Mouse (Mus musculus): ENCODE measurements around the gene Acsm4.
"Not testable (repeated sequence)": the region's sequence is repeated elsewhere in the genome, so short reads cannot be mapped to it uniquely, and the experiment has no call there.

Gene Acsm4

DNA sequence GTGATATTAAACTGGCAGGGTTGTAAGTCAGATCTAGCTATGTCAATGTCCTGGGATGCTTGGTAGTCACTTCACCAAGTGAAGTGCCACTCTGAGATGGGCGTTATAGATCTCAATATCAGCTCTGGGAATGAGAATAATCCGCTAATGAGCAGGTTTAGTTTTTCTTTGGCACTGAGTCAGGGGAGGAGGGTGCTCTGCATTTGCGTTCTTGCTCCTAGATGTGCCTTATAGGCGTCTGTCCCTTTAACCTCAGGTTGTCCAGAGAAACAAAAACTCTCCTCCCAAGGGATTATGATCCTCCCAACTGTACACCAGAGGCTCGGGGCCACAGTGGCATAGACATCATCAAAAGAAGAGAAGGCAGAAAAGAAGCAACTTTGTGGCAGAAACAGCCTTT, at the start of gene Acsm4:
Acsm4 (plus strand) TSS at position 301 of the 400 bp plus-strand sequence.
- ATAC-seq (ENCODE audit: insufficient number of reproducible peaks, low FRiP score, low TSS enrichment) = no peak

DNA sequence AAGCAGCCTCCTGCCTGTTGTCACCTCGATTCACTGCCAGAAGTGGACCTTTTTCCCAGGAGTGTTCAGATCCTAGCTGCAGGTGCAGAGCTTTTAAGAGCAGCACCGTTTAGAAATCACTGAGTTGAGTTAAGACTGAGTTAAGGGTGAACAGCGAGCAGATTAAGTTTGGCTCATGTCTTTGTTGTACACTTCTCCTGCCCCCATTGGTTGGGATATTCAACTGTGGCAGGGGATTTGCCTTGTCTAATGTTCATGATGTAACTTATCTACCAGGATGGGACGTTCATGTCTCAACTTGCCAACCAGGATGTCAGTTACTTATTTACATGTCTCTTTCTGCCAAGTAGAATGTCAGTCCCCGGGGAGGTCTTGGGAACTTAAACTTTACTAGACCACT, 47.5 kb upstream of the Acsm4 start:
- ATAC-seq (ENCODE audit: insufficient number of reproducible peaks, low FRiP score, low TSS enrichment) = no peak

DNA sequence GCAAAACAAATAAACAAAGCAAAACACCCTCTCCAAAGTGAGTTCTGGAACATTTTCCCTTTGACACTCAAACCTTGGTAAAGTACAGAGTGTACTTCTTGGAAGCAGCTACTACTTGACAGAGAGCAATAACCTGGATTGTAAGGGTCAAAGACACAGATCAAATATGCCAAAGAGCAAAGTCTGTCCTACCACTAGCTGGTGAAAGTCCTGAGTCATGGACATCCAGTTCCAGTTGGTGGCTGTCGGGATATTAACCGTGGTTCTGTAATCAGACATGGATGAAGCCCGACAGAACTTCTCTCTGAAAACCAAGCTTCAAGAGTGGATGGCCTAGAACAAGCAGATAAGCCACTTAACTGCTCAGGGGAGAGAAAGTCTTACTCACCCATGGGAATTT, 21.9 kb upstream of the Acsm4 start:
- ATAC-seq (ENCODE audit: insufficient number of reproducible peaks, low FRiP score, low TSS enrichment) = no peak

DNA sequence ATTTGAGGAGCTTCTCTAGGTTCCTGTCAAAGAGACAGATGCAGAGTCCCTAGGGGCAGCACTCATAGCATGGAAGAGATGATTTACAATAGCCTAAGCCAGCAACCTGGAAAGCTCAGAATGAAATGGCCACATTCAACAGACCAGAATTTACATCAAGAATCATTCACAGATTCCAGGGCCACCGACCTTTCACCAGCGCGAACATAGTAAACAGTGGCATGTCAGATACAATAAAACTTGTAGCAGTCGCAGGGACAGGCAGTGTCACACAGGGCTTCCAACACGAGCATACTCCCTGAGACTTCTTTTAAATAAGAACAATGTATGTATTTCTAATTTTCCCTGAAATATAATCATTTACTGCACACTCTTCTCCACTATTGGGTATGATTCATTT, 19.4 kb upstream of the Acsm4 start:
- no peak for ATAC-seq (ENCODE audit: insufficient number of reproducible peaks, low FRiP score, low TSS enrichment)

DNA sequence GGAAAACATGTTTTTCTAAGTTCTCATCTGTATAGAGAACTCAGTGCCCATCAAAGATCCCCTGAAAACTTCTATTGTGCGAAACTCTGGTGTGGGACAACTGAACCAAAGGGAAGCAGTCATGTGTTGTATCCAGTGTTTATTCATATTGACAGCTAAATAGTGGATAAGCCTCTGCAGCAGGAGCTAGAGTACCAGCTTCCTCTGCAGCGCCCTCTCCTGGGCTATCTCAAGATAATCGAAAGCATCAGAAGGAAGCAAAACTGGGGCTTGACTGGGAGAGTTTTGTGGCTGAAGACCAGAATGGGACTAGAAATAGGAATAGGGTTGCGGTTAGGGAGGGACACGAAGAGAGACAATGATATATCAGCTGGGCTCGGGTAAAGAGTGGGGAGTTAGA, 18.9 kb upstream of the Acsm4 start:
- no peak for ATAC-seq (ENCODE audit: insufficient number of reproducible peaks, low FRiP score, low TSS enrichment)

DNA sequence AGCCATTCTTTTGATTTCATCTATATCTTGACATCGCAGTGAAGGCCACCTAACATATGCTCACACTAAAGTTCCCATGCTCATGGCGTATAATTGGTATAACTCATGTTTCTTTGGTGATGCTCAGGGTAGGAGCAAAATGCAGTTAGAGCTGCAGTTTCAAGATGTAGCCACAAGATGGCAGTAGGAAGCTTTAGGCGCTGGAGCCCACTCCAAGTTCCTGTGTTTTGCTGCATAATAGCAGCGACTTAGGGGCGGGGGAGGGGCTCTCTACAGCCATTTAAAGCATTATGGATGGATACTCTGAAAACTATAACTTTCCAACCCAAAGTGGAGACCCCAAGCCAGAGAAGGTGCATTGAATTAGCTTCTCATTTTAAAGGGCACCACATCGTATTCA, 16.4 kb upstream of the Acsm4 start:
- no peak for ATAC-seq (ENCODE audit: insufficient number of reproducible peaks, low FRiP score, low TSS enrichment)

DNA sequence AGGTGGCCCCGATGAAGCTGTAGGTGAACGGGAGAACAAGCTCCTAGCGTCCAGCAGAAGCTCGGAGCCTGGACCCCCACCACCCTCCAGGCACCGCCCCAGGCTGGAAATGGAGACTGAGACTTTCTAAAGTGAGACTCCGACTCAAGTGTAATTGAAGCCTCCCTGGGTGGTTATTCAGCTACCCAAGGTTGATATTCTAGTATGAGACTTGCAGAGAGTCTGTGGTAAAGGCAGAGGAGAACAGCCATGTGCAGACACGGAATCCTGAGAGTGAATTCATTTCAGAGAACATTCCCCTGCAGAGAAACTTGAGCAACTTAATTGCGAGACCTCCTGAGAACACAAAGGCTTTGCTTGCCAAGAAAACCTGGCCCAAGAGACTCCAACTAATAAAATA, 9.7 kb upstream of the Acsm4 start:
- ATAC-seq (ENCODE audit: insufficient number of reproducible peaks, low FRiP score, low TSS enrichment) = no peak

DNA sequence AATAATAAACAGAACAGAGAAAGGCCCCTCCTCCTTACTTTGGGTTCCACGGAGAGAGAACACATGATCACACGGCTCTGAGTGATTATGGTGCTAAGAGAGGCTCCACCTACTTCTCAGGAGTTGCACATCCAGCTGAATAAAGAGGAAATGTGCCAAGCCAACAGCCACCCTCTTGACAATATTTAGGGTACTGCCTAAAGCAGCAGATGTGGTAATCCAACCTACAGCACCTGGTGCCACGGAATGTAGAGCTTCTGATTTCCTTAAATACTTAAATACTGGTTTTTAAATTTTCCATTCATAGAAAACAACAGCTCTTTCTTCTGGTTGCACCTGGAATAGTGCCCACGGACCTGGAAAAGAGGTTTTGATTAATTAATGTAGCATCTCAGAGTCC, 7.1 kb upstream of the Acsm4 start:
- no peak for ATAC-seq (ENCODE audit: insufficient number of reproducible peaks, low FRiP score, low TSS enrichment)

DNA sequence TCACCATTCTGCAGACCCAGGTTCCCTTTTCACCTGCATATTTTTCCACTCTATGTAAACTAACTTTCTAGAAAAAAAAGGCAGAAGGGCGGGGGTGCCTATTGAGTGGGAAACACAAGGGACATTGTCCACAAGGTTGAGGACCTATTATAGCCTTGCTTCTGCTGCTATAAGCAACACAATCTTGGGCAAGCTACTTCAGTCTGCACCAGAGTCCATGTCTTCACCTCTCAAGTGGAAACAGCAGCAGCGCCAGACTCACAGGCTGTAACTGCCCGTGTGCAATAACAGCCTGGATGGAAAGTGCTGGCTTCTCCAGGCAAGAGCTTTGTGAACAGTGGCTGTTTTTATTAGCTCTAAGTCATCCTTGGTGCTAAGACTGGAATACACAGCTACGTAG, 2.5 kb downstream of the Acsm4 start:
- ATAC-seq (ENCODE audit: insufficient number of reproducible peaks, low FRiP score, low TSS enrichment) = no peak

DNA sequence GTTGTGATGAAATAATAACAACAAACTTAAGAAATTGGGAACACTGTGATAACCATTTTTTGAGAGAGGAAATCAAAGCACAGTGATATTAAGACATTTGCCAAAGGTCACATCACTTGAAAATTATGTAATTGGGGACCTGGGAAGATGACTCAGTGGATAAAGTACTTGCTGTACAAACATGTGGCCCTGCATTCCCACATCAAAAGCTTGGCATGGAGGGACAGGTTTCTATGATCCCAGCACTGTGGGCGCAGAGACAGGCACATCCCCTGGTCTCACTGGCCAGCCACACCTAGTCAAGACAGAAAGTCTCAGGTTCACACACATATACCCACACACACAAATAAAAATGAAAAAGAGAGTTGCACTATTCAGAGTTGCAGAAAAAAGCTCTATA, 5.1 kb downstream of the Acsm4 start:
- no peak for ATAC-seq (ENCODE audit: insufficient number of reproducible peaks, low FRiP score, low TSS enrichment)

DNA sequence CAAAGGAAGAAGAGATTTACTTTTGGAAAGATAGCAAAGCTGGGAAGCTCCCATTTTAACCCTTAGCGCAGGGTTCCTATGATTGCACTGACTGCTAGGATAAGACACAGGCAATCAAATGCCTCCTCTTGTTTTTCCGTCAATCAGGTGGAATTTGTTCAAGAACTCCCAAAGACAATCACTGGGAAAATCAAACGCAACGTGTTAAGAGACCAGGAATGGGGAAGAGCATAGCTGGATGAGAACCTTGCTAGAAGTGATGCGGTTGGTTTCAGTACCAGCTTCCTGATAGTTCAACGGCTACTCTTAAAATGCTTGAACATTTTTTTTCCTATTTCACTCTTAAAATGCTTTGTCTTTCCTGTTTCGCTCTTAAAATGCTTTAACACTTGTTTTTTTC, 24.3 kb downstream of the Acsm4 start:
- no peak for ATAC-seq (ENCODE audit: insufficient number of reproducible peaks, low FRiP score, low TSS enrichment)

DNA sequence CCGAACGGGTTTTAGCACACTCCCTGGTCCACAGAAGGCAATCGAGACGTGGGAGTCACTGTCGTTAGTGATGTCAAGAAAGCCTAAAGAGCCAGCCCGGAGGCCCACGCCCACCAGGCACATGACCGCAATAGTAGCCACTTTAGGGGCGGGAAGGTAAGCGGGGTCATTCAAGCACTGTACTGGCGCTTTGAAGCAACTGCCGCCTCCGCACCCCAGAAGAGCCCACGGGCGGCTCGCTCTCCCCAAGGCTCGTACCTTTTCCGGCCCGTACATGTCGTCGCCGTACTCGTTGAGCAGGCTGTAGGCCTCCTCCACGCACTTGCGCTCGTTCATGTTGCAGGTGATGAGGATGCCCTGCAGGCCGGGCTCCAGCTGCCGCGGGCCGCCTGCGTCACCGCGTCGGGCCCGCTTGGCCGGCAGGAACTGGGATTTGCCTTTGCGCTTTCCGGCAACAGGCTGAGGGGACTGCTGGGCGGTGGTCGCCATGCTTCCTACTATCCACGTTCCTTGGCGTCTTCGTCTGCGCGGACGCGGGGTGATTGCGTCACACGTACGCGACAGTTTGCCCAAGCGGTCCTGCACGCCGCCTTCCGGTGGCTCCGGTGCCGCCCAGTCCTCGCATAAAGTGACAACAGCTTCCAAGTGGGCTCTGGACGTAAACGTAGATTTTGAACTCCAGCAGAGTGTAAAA, 30.6 kb downstream of the Acsm4 start, which contains the start of gene Thumpd1:
Thumpd1 (minus strand) TSS at position 546 of the 694 bp plus-strand sequence.
- ATAC-seq (ENCODE audit: insufficient number of reproducible peaks, low FRiP score, low TSS enrichment) = peak; percentile 81

DNA sequence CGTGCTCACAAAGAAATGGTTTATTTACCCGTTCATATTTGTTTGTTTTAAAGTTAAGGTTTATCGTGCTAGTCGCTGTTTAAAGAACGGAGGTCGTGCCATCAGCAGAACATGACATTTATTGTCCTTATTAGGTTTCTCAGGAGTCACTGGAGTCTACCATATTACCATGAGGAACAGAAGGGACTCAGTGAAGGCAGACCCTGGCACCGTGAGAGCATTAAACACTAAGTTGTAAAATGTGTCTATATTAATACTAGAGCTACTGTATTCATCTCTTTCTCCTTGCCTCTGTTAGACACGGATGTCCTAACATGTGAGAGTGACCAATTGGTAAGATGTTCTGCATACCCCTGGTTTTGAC, 31.1 kb downstream of the Acsm4 start:
- ATAC-seq (ENCODE audit: insufficient number of reproducible peaks, low FRiP score, low TSS enrichment) = peak; percentile 36; the same call in 1 of the 2 replicates

DNA sequence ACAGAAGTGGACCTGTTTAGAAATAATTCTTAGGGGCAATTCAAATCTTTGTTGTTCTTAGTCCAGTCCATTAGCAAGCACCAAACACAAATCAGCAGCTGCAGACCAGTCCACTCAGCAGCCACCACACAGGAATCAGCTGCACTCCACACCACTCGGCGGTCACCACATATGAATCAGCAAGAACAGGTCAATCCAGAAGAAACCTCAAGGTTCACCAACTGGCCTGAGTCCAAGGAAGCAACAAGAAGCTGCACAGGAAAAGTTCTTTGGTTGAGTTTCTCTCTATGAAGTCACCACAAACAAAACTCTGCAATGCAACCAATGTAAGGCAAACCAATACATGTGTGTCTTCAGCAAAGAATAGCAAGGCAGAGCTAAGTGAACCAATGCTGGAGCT, 37.8 kb downstream of the Acsm4 start:
- no peak for ATAC-seq (ENCODE audit: insufficient number of reproducible peaks, low FRiP score, low TSS enrichment)

DNA sequence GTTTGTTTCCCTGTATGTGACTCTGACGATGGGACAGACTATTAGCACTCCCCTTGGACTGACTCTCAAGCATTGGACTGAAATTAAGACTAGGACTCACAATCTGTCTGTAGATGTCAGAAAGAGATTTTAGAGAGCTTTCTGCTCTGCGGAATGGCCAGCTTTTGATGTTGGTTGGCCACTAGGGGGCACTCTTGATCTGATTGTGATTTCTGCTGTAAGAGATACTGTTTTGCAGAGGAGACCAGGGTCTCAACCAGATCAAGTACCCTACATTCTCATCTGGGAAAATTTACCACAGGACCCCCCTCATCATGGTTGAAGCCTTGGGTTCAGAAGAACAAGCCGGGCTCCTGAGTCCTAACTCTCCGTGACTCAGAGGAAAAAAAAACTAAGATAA, 41.4 kb downstream of the Acsm4 start:
- not testable (repeated sequence) for ATAC-seq (ENCODE audit: insufficient number of reproducible peaks, low FRiP score, low TSS enrichment)

DNA sequence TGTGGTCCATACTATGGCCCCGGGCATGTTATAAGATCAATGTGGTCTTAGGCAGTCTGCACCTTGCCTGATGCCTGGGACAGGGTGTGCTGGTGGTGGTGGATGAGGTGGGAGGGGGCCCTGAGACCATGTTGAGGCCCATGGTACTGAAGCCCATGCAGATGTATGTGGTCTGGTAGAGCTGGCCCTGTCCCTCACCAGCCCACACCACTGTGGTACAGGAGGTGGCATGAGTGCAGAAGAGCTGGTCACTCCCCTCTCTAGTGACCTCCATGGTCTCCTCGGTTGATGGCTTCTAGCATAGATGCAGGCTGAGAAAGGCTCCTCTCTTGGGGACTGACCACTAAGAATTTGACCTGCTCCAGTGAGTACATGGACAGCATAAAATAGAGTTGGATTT, 49.1 kb downstream of the Acsm4 start:
- no peak for ATAC-seq (ENCODE audit: insufficient number of reproducible peaks, low FRiP score, low TSS enrichment)

DNA sequence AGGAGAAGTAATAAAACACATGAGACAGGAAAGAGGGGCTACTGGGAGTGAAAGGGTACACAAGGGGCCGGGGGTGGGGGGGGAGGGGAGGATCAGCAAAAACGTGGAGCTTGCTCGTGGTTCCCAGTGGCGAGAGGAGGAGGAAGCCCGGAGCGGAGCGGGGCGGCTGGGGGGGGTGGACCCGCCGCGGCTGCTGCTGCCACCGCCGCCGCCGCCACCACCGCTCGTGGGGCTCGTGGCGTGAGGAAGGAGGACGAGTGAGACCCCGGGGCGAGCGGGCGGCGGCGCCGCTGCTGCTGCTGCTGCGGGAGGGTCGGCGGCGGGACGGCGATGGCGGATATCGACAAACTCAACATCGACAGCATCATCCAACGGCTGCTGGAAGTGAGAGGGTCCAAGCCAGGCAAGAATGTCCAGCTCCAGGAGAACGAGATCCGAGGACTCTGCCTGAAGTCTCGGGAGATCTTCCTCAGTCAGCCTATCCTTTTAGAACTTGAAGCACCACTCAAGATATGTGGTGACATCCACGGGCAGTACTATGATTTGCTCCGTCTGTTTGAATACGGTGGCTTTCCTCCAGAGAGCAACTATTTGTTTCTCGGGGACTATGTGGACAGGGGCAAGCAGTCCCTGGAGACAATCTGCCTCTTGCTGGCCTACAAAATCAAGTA, 50.1 kb downstream of the Acsm4 start:
- ATAC-seq (ENCODE audit: insufficient number of reproducible peaks, low FRiP score, low TSS enrichment) = not testable (repeated sequence)

DNA sequence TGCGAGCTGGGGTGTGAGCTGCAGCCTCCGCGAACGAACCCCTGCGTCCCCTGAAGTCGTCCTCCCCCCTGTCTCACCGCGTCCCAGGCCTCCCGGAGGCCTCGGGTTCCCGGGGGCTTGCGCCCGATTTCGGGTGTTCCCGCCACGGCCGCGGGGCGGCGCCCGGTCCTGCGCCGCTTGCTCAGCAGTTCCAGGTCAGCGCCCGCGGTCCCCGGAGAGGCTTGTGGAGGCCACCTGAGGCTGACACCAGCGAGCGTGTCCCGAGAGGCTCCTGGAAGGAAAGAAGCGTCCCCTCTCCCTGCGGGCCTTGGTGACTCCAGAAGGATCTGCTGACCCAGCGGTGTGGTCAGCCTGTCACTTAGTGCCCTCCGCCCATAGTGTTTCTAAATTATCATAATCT, 54.5 kb downstream of the Acsm4 start:
- ATAC-seq (ENCODE audit: insufficient number of reproducible peaks, low FRiP score, low TSS enrichment) = no peak

DNA sequence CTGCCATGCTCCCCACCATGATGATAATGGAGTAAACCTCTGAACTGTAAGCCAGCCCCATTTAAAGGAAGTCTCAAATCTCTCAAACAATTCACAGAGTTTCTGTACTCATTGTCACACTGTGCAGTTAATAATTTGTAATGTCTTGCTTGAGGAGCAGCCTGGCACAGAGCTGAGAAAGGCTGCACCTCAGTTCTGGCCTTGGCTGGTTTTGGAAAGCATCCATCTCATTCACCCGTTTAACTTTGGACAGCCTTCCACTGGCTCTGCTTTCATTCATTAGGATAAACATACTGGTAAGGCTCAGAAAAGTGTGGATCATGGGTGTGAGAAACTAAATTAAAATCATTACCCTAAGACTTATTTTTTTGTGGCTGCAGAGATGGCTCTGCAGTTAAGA, 56.0 kb downstream of the Acsm4 start:
- no peak for ATAC-seq (ENCODE audit: insufficient number of reproducible peaks, low FRiP score, low TSS enrichment)

DNA sequence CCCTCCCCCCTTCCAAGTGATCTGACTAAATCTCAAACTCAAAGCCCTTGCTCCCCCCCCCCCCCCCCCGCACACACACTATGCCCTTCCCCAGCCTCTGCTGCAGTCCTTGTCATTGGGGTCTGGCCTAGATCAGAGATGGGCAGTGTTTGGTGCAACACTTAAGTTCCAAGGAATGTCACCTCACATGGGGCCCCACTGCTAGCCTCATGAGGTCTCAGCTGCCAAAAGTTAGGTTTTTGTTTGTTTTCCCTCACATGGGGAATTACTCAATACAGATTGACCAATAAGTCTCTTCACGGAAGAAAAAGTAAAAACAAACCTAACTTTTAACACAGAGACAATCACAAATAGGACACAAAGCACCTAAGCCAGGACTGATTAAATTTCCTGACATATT, 58.9 kb downstream of the Acsm4 start:
- ATAC-seq (ENCODE audit: insufficient number of reproducible peaks, low FRiP score, low TSS enrichment) = no peak

DNA sequence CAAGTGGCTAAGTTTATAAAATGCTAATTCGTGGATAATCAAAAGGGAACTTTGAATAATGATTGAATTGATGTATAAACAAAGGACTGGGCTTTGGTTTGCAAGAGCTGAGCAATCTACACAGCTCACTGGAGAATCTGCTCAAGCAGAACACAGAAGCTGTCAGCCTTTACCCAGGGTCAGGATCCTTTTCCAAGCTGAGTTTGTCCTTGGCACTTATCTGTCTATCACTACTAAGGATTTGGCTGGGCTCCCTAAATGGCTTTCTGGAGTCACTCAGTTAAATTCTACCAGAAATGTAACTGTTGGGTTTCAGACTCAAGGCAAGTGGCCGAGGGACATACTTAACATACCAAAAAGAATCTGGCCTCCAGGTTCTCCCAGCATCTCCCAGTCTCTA, 60.1 kb downstream of the Acsm4 start:
- no peak for ATAC-seq (ENCODE audit: insufficient number of reproducible peaks, low FRiP score, low TSS enrichment)

DNA sequence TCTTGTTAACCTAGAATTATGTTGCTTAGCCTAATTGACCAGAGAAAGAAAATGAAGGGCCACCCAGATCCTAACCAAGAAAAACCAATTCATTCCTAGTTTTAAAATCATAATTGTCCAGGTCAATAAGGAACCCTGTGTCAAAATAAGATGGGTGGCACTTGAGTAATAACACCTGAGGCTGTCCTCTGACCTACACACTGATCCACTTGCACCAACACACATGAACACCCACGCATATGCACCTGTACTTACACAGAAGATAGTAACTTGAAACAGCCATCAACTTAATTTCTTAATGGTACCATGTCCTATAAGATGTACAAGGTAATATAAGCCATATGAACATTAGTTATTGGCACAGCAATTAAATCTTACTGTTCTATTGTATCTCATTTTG, 63.9 kb downstream of the Acsm4 start:
- ATAC-seq (ENCODE audit: insufficient number of reproducible peaks, low FRiP score, low TSS enrichment) = no peak

Measured in cerebellum, adult (tissue).